Mouse (Mus musculus) neural tube, embryonic 11.5 days (tissue): Measurements from ENCODE around the gene Gm960. TPM values are rescaled to one million over a fixed set of nuclear protein-coding genes. Genes with fewer than 3 reads are reported as not detected.

Experiments
- ATAC-seq: fragments of 200-750 bp; cut with Nextera tagmentation; 2 replicates; pipeline ENCODE4 v1.8.0; 2017; ENCODE audit warnings: moderate number of reproducible peaks, mild to moderate bottlenecking, moderate TSS enrichment, moderate library complexity; ENCODE audit not compliant: insufficient read depth, low FRiP score, low TSS enrichment
- DNase-seq: peaks from one replicate; pipeline ENCODE4 v3.0.0-alpha.2; 2015; ENCODE audit warnings: low spot score
- H3K27ac ChIP-seq: fragments of 300-500 bp; sonication (generic); 2 replicates; pipeline ENCODE4 v1.5.1; 2014; ENCODE audit warnings: low read depth, mild to moderate bottlenecking, low read length
- H3K27me3 ChIP-seq: fragments of 300-500 bp; sonication (generic); 2 replicates; pipeline ENCODE4 v1.6.1; 2014; ENCODE audit warnings: mild to moderate bottlenecking, low read length, mixed read lengths; ENCODE audit not compliant: control insufficient read depth, insufficient read depth
- H3K36me3 ChIP-seq: fragments of 300-500 bp; sonication (generic); 2 replicates; pipeline ENCODE4 v1.6.1; 2014; ENCODE audit warnings: mild to moderate bottlenecking, low read length, moderate library complexity, mixed read lengths; ENCODE audit not compliant: control insufficient read depth, insufficient read depth
- H3K4me1 ChIP-seq: fragments of 300-500 bp; sonication (generic); 2 replicates; pipeline ENCODE4 v1.6.1; 2014; ENCODE audit warnings: low read length, mixed read lengths; ENCODE audit not compliant: control insufficient read depth, insufficient read depth
- H3K4me2 ChIP-seq: fragments of 300-500 bp; sonication (generic); 2 replicates; pipeline ENCODE4 v1.6.1; 2014; ENCODE audit warnings: low read depth, mild to moderate bottlenecking, moderate library complexity
- H3K4me3 ChIP-seq: fragments of 300-500 bp; sonication (generic); 2 replicates; pipeline ENCODE4 v1.5.1; 2014; ENCODE audit warnings: low read depth, low read length
- H3K9ac ChIP-seq: fragments of 300-500 bp; sonication (generic); 2 replicates; pipeline ENCODE4 v1.6.1; 2014; ENCODE audit warnings: mild to moderate bottlenecking, low read length
- H3K9me3 ChIP-seq: fragments of 300-500 bp; sonication (generic); 2 replicates; pipeline ENCODE4 v1.6.1; 2016; ENCODE audit warnings: low read length; ENCODE audit not compliant: control insufficient read depth
- WGBS: fragments of 180-500 bp; shearing (Covaris S2); extraction: QIAGEN DNeasy Blood & Tissue Kit; methylation state at CpG from one replicate; pipeline ENCODE4 v1.1.7; 2014; 5-methylcytosine and 5-hydroxymethylcytosine counted together
- polyA plus RNA-seq: library from polyadenylated mRNA; unstranded; fragments of >200 nt; fragmentation: Nextera tagmentation; extraction: Ambion mirVana; gene quantifications from 2 replicates; pipeline ENCODE4 v1.2.1, GENCODE M21; 2014

Gene Gm960
- polyA plus RNA-seq, 1 experiment from 2014 or later: 2.7 TPM

DNA sequence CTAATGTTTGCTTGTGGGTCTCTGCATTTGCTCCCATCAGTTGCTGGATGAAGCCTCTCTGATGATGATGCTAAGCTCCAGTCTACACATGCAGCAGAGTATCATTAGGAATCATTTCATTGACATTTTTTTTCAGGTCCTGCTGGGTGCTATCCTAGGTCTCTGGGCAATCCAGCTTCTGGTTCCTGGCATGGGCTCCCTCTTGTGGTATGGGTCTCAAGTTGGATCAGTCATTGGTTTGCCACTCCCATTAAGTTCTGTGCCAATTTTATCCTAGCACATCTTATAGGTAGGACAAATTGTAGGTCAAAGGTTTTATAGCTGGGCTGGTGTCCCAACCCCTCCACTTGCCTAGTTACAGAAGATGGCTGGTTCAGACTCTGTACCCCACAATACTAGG lies 31.7 kb downstream of the Gm960 start:
- H3K27ac ChIP-seq: no peak overlapping the region
- H3K27me3 ChIP-seq: no peaks in the 10 kb centered on the region
- no peak for DNase-seq
- no peaks in the 10 kb centered on the region for H3K36me3 ChIP-seq
- no peak for ATAC-seq
- H3K4me3 ChIP-seq: no peak overlapping the region
- no peaks in the 10 kb centered on the region for H3K4me1 ChIP-seq
- H3K9me3 ChIP-seq: no peaks in the 10 kb centered on the region
- no peak overlapping the region for H3K4me2 ChIP-seq
- no peak overlapping the region for H3K9ac ChIP-seq

DNA sequence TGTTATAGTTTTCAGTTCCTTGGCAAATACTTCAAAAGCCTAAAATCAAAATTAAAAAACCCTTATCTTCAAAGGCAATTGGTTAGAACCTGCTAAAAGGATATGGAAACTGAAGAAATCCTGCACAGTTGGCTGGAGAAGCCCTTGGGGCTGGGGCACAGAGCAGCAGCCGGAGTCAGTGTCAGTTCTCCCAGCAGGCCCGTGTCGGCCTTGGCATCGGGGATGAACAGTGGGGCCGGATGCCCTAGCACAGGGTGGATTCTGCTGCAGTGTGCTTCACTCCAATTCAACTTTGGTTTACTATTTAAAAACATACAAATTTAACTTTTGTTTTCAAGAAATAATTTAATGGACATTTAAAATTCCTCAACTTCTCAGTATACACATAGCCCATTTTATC lies 40.3 kb downstream of the Gm960 start:
- Histone ChIP-seq H3K9ac (no peak overlapping the region), H3K36me3 (no peaks in the 10 kb centered on the region; the same call in 1 of the 2 replicates), H3K4me1 (no peaks in the 10 kb centered on the region), H3K4me2 (no peak overlapping the region), H3K27ac (no peak overlapping the region), H3K4me3 (no peak overlapping the region), H3K9me3 (no peaks in the 10 kb centered on the region), H3K27me3 (no peaks in the 10 kb centered on the region)
- no peak for ATAC-seq
- no peak for DNase-seq
- 91% methylated on average over 5 of the region's 5 CpGs for WGBS

DNA sequence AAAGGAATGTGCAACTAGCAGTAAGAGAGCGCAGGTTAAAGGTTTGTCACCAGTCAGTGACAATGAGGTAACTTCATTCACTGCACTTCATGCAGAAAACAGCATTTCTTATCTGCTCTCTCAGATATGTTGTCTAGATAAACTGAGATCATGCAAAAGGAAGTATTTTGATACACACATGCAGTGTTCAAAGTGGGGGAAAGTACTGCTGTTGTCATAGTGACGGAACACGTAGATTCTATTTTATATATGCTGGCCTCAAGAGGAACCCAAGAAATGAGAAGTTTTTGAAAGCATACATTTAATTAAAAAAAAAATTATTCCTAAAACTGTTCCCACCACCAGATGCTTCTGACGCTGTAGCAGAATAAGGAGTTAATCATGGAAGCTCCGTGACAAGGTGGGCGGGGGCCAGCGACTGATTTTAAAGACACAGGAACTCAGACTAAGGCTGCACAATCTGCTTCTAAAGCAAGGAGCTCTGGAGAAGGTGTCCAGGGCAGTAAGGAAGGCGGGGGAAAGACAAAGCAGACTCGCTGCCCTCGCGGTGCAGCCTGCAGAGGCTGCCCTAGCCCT lies 51.5 kb downstream of the Gm960 start:
- no peak overlapping the region for H3K4me2 ChIP-seq
- DNase-seq (no peak), ATAC-seq (no peak)
- H3K4me1 ChIP-seq: no peaks in the 10 kb centered on the region
- no peak overlapping the region for H3K27ac ChIP-seq
- H3K27me3 ChIP-seq: no peaks in the 10 kb centered on the region
- H3K36me3 ChIP-seq: no peaks in the 10 kb centered on the region
- no peaks in the 10 kb centered on the region for H3K9me3 ChIP-seq
- no peak overlapping the region for H3K4me3 ChIP-seq
- WGBS: 83% methylated on average over 11 of the region's 11 CpGs
- no peak overlapping the region for H3K9ac ChIP-seq

DNA sequence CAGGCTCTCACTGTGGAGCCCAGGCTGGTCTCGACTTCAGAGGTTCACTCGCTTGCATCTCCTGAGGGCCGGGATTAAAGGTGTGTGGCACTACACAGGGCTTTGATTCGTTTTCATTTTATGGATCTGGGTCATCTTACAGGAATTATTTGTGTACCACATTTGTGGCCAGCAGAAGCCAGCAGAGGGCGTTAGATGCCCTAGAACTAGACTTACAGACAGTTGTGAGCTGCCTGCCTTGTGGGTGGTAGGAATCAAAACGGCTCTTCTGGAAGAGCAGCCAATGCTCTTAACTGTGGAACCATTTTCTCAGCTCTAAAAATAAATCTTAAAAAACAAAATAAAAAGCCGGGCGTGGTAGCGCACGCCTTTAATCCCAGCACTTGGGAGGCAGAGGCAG lies 54.2 kb downstream of the Gm960 start:
- ATAC-seq (no peak), DNase-seq (peak; percentile 69)
- 42% methylated on average over 10 of the region's 10 CpGs for WGBS
- H3K4me2 ChIP-seq: no peak overlapping the region
- no peaks in the 10 kb centered on the region for H3K4me1 ChIP-seq
- H3K27ac ChIP-seq: no peak overlapping the region
- H3K4me3 ChIP-seq: no peak overlapping the region
- no peak overlapping the region for H3K9ac ChIP-seq
- H3K27me3 ChIP-seq: no peaks in the 10 kb centered on the region
- H3K36me3 ChIP-seq: no peaks in the 10 kb centered on the region
- no peaks in the 10 kb centered on the region for H3K9me3 ChIP-seq

DNA sequence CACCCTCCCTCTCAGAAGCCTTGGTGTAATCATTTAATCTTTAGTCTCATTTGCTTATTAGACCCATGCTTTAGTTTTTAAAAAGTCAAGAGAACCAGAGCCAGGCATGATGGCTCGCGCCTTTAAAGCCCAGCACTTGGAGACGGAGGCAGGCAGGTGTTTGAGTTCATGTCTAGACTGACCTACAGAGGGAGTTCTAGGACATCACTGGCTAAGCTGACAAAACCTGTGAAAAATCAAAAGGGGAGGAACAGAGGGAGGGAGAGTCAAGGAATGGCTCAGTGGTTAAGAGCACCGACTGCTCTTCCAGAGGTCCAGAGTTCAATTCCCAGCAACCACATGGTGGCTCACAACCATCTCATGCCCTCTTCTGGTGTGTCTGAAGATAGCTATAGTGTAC lies 62.5 kb downstream of the Gm960 start:
- no peak overlapping the region for H3K4me2 ChIP-seq

DNA sequence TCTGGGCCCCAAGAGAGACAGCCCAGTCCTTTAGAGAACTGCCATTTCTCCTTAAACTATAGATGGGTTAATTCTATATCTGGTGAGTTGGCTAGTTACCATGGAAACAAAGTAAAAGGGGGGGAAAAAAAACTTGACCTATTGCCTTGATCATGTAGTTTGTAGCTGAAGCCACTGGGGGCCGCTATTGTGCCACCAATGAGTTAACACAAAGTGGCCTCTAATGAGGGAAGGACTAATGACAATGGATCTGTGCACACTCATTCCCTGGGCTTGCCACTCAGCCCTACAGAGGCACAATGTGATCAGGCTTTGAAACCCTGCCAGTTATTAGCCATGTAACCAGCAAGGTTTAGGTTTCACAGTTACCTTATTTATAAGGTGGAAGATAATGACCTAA lies 69.6 kb downstream of the Gm960 start:
- ATAC-seq (no peak), DNase-seq (peak; percentile 77)
- Histone ChIP-seq H3K4me2 (no peak overlapping the region), H3K4me3 (no peak overlapping the region), H3K9me3 (no peaks in the 10 kb centered on the region), H3K4me1 (peaks cover 17% of the 10 kb centered on the region), H3K27me3 (no peaks in the 10 kb centered on the region), H3K36me3 (no peaks in the 10 kb centered on the region), H3K9ac (no peak overlapping the region), H3K27ac (no peak overlapping the region)
- WGBS: 0% methylated on average over 1 of the region's 1 CpGs

More for the DNA sequence above, 62.5 kb downstream of the Gm960 start:
- Histone ChIP-seq H3K4me3 (no peak overlapping the region), H3K36me3 (no peaks in the 10 kb centered on the region), H3K9ac (no peak overlapping the region), H3K27me3 (no peaks in the 10 kb centered on the region), H3K9me3 (no peaks in the 10 kb centered on the region), H3K4me1 (no peaks in the 10 kb centered on the region), H3K27ac (no peak overlapping the region)
- WGBS: 67% methylated on average over 4 of the region's 4 CpGs
- no peak for DNase-seq
- no peak for ATAC-seq

DNA sequence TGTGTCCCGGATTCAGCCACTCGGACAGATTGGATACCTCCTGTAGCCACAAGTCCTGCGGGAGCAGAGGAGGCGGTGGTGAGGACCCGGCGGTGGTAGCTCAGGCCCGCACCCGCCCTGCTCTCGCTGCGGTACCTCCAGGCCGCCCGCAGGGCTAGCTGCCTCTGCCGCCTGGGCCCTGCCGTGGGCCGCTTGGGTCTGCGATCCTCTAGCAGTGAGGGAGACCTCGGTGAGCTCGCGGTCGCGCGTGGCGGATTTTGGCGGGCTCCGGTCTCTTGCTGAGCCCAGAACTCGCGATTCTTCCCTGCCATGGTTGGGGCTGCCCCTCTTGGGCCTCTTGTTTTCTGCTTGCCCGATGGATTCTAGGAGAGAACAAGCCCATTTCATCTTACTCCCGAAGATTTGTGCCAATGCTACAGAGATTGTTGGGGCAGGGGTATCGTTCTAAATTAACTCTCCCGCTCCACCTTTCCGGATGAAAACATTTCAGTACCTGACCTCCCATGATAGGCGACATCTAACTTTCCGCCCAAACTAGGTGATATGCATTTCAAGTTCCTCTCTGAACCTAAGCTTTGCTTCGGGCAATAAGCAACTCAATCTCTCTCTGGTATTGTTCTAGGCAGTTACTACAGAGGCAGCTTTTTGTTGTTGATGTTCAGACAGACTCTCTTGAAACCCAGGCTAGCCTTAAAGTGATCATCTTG lies 72.5 kb downstream of the Gm960 start:
- no peaks in the 10 kb centered on the region for H3K9me3 ChIP-seq
- WGBS: 2% methylated on average over 35 of the region's 35 CpGs
- peaks cover 17% of the 10 kb centered on the region for H3K4me1 ChIP-seq
- peak overlapping the region; percentile 60 for H3K27ac ChIP-seq
- DNase-seq: no peak
- H3K36me3 ChIP-seq: peaks cover 6% of the 10 kb centered on the region; the same call in 1 of the 2 replicates
- peak; percentile 60 for ATAC-seq
- peak overlapping the region; percentile 97 for H3K9ac ChIP-seq
- H3K27me3 ChIP-seq: no peaks in the 10 kb centered on the region
- H3K4me2 ChIP-seq: peak overlapping the region; percentile 84
- H3K4me3 ChIP-seq: peak overlapping the region; percentile 90

DNA sequence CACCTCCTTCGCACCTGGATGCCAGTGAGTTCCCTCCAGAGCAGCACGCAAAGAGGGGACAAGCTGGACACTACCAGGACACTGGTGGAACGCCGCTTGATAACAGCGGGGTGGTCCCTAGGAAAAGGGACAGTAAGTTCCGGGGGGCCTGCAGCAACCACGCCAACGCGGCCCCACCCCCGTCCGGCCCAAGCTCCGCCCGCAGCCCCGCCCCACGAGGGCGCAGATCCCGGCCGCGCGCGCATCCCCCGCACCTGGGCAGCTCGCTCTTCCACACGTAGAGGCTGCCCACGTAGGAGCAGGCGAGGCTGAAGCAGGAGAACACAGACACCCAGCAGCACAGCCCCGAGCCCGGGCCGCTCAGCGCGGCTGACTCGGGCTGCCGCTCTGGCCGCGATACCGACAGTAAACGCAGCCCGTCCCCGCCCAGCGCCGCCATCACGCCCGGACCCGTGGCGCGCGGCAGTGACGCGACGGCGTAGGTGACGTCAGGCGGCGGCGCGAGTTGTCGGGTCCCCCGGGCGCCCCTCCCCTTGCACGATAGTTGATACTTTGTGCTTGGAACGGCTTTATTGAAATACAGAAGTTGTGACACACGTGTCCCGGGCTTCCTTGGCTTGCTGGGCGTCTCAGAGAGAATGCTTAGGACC lies 73.2 kb downstream of the Gm960 start, which contains the start of gene Rce1:
Gene Rce1, minus strand, starts transcription at position 463 of the 650 bp plus-strand sequence.
- no peaks in the 10 kb centered on the region for H3K27me3 ChIP-seq
- peaks cover 17% of the 10 kb centered on the region for H3K4me1 ChIP-seq
- no peaks in the 10 kb centered on the region for H3K9me3 ChIP-seq
- peaks cover 6% of the 10 kb centered on the region; the same call in 1 of the 2 replicates for H3K36me3 ChIP-seq
- H3K4me3 ChIP-seq: peak within 1 kb of the TSS; percentile 90
- peak within 1 kb of the TSS; percentile 97 for H3K9ac ChIP-seq
- WGBS: 1% methylated on average over 59 of the region's 64 CpGs
- DNase-seq (peak; percentile 94), ATAC-seq (peak; percentile 79)
- H3K27ac ChIP-seq: peak within 1 kb of the TSS; percentile 70
- H3K4me2 ChIP-seq: peak within 1 kb of the TSS; percentile 84
